Mouse (Mus musculus): Measurements from ENCODE around the gene Slc9a8. TPM values are rescaled to one million over a fixed set of nuclear protein-coding genes. Genes with fewer than 3 reads are reported as not detected.

The Slc9a8 gene
- total RNA-seq, 2 experiments from 2014 or later: 37.4 to 38.3 TPM

GRCm38 (mm10) chr2:167483827-167484410 lies 62.4 kb downstream of the Slc9a8 start:
- DNase-seq: peak; percentile 50 to 51

- DNase-seq: no peak
Measured at GRCm38 (mm10) chr2:167484932-167485331, 63.4 kb downstream of the Slc9a8 start.

GRCm38 (mm10) chr2:167485501-167486377 lies 64.2 kb downstream of the Slc9a8 start:
- DNase-seq: peak; percentile 87 to 89

- no peak for DNase-seq
Measured at GRCm38 (mm10) chr2:167486573-167486972, 65.1 kb downstream of the Slc9a8 start.

GRCm38 (mm10) chr2:167487551-167487950 lies 66.0 kb downstream of the Slc9a8 start:
- no peak for DNase-seq

- DNase-seq: peak in 1 of 2 experiments; percentile 55
Measured at GRCm38 (mm10) chr2:167487994-167488393, 66.5 kb downstream of the Slc9a8 start.

GRCm38 (mm10) chr2:167490813-167491525 lies 69.5 kb downstream of the Slc9a8 start:
- peak in 1 of 2 experiments; percentile 60 for DNase-seq

GRCm38 (mm10) chr2:167491757-167492708 lies 70.5 kb downstream of the Slc9a8 start, which contains the start of gene Rnf114:
TSS of gene Rnf114 (plus strand) at chr2:167492645.
- peak; percentile 75 to 76 for DNase-seq

GRCm38 (mm10) chr2:167492713-167493636 lies 71.5 kb downstream of the Slc9a8 start, which contains the start of gene Spata2:
TSS of gene Spata2 (minus strand) at chr2:167492887.
- DNase-seq: peak; percentile 95

GRCm38 (mm10) chr2:167496437-167496836 lies 74.9 kb downstream of the Slc9a8 start:
- DNase-seq: no peak

- peak; percentile 66 to 75 for DNase-seq
Measured at GRCm38 (mm10) chr2:167497272-167497671, 75.8 kb downstream of the Slc9a8 start.

- DNase-seq: no peak
Measured at GRCm38 (mm10) chr2:167502554-167503252, 81.2 kb downstream of the Slc9a8 start.

GRCm38 (mm10) chr2:167503253-167503895 lies 81.9 kb downstream of the Slc9a8 start:
- DNase-seq: peak; percentile 91 to 94

- peak; percentile 81 to 86 for DNase-seq
Measured at GRCm38 (mm10) chr2:167503896-167504349, 82.4 kb downstream of the Slc9a8 start.

- no peak for DNase-seq
Measured at GRCm38 (mm10) chr2:167505127-167505526, 83.6 kb downstream of the Slc9a8 start.

GRCm38 (mm10) chr2:167506546-167507260 lies 85.2 kb downstream of the Slc9a8 start:
- DNase-seq: no peak

GRCm38 (mm10) chr2:167507719-167508385 lies 86.3 kb downstream of the Slc9a8 start:
- DNase-seq: no peak

- no peak for DNase-seq
Measured at GRCm38 (mm10) chr2:167508569-167508968, 87.1 kb downstream of the Slc9a8 start.

Measured in adrenal gland, postnatal 36 days (tissue).